Mouse (Mus musculus) brown adipose tissue, adult 24 weeks (tissue): Measurements from ENCODE around the gene Olfr90. TPM values are rescaled to one million over a fixed set of nuclear protein-coding genes. Genes with fewer than 3 reads are reported as not detected.
"Not testable (repeated sequence)": the region's sequence is repeated elsewhere in the genome, so short reads cannot be mapped to it uniquely, and the experiment has no call there.

Source experiments
- H3K27ac ChIP-seq: fragments of 200-500 bp; replicated peaks from 2 replicates; pipeline ENCODE4 v1.5.1; 2012; ENCODE audit warnings: low read depth, mild to moderate bottlenecking, low read length
- H3K4me1 ChIP-seq: fragments of 200-500 bp; 2 replicates; pipeline ENCODE4 v1.6.1; 2012; ENCODE audit warnings: low read length, mixed read lengths; ENCODE audit not compliant: control insufficient read depth, insufficient read depth, insufficient read length
- H3K4me3 ChIP-seq: fragments of 200-500 bp; 2 replicates; pipeline ENCODE4 v1.5.1; 2012; ENCODE audit warnings: low read depth, mild to moderate bottlenecking, low read length, moderate library complexity; ENCODE audit not compliant: insufficient read depth
- polyA plus RNA-seq: library from polyadenylated mRNA; stranded (reverse); fragments of >200 nt; gene quantifications from 2 replicates; pipeline ENCODE4 v1.2.4, GENCODE M21; 2012; ENCODE audit not compliant: missing spikeins, insufficient read depth, insufficient read length

Gene Olfr90
- polyA plus RNA-seq, result not detected in 2 replicates

GRCm38 (mm10) chr17:37088399-37088798 is at the start of gene Olfr90:
TSS of gene Olfr90 (minus strand) at chr17:37088499.
- H3K27ac ChIP-seq, result no peak within 1 kb of the TSS
- no peaks in the 10 kb centered on the region for H3K4me1 ChIP-seq
- no peak within 1 kb of the TSS for H3K4me3 ChIP-seq

- not testable (repeated sequence) for H3K4me3 ChIP-seq, H3K4me1 ChIP-seq, H3K27ac ChIP-seq
These were observed 43.1 kb upstream of the Olfr90 start for GRCm38 (mm10) chr17:37131366-37131765.

GRCm38 (mm10) chr17:37119988-37120387 is 31.7 kb upstream of the Olfr90 start, which contains the start of gene Olfr92:
TSS of gene Olfr92 (minus strand) at chr17:37120088.
- Histone ChIP-seq H3K27ac (no peak within 1 kb of the TSS), H3K4me3 (no peak within 1 kb of the TSS), H3K4me1 (no peaks in the 10 kb centered on the region)

- H3K27ac ChIP-seq, result no peak within 1 kb of the TSS
These were observed 9.9 kb upstream of the Olfr90 start, which contains the start of gene Olfr91 for GRCm38 (mm10) chr17:37098178-37098577. TSS of gene Olfr91 (minus strand) at chr17:37098278.

GRCm38 (mm10) chr17:37093289-37093688 is 5.0 kb upstream of the Olfr90 start:
- no peak overlapping the region for H3K27ac ChIP-seq
- no peaks in the 10 kb centered on the region for H3K4me1 ChIP-seq
- no peak overlapping the region for H3K4me3 ChIP-seq

More at GRCm38 (mm10) chr17:37098178-37098577, 9.9 kb upstream of the Olfr90 start, which contains the start of gene Olfr91:
- Histone ChIP-seq H3K4me1 (no peaks in the 10 kb centered on the region), H3K4me3 (no peak within 1 kb of the TSS)

GRCm38 (mm10) chr17:37092198-37092597 is 3.9 kb upstream of the Olfr90 start:
- H3K4me1 ChIP-seq, result no peaks in the 10 kb centered on the region
- no peak overlapping the region for H3K4me3 ChIP-seq
- no peak overlapping the region for H3K27ac ChIP-seq

DNA sequence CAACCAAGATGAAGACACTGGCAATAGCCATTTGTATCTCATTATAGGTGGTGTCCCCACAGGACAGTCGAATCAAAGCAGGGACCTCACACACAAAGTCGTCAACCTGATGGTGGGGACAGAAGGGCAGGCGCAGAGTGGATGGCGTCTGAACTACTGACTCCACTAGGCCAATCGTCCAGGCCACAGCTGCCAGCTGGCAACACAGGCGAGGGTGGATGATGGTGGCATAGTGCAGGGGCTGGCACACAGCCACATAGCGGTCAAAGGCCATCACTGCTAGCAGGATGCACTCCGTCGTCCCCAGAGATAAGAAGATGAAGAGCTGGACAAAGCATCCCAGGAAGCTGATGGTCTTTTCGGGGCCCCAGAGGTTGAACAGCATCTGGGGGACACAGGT is 2.8 kb downstream of the Olfr90 start:
- H3K4me3 ChIP-seq, result no peak overlapping the region
- H3K27ac ChIP-seq, result no peak overlapping the region
- no peaks in the 10 kb centered on the region for H3K4me1 ChIP-seq

- Histone ChIP-seq H3K27ac (no peak overlapping the region), H3K4me3 (no peak overlapping the region), H3K4me1 (no peaks in the 10 kb centered on the region)
These were observed 3.7 kb downstream of the Olfr90 start for GRCm38 (mm10) chr17:37084632-37085031.

- no peaks in the 10 kb centered on the region for H3K4me1 ChIP-seq
- no peak overlapping the region for H3K4me3 ChIP-seq
- no peak overlapping the region for H3K27ac ChIP-seq
These were observed 5.0 kb downstream of the Olfr90 start for GRCm38 (mm10) chr17:37083327-37083726.

DNA sequence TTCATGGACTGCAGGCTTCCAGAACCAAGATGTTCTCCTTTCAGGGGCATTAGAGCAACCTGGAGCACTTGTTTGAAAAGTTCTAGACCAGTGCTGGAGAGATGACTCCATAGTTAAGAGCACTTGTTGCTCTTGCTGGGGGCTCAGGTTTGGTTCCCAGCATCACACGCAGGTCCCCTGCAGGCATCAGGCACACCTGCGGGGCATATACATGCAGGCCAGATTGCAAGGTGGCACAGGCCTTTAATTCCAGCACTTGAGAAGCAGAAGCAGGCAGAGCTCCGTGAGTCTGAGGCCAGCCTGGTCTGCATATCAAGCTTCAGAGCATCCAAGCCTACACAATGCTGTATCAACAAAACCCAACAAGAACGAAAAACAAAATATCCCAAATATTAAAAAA is 6.6 kb downstream of the Olfr90 start:
- Histone ChIP-seq H3K4me3 (no peak overlapping the region), H3K27ac (no peak overlapping the region), H3K4me1 (no peaks in the 10 kb centered on the region)

- no peaks in the 10 kb centered on the region for H3K4me1 ChIP-seq
- no peak overlapping the region for H3K4me3 ChIP-seq
- no peak overlapping the region for H3K27ac ChIP-seq
These were observed 8.2 kb downstream of the Olfr90 start for GRCm38 (mm10) chr17:37080119-37080518.

DNA sequence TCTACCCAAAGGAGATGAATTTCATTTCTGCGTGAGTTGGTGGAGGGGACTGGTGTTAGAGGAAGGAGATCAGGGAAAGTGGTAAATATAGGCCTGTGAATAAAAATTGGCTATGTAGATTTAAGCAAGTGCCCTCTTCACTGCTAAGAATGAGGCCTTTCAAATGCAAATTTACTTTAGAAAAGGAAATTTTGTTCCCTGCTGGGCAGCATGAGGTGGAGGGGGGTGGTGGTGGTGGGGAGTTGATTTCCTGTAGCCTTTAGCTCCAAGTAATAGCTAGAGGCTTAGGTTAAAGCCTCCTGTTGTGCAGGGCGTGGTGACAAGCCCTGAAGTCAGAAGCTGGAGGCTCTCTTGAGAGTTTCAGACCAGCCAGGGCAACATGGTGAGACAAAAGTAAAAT is 9.3 kb downstream of the Olfr90 start:
- H3K4me1 ChIP-seq, result no peaks in the 10 kb centered on the region

DNA sequence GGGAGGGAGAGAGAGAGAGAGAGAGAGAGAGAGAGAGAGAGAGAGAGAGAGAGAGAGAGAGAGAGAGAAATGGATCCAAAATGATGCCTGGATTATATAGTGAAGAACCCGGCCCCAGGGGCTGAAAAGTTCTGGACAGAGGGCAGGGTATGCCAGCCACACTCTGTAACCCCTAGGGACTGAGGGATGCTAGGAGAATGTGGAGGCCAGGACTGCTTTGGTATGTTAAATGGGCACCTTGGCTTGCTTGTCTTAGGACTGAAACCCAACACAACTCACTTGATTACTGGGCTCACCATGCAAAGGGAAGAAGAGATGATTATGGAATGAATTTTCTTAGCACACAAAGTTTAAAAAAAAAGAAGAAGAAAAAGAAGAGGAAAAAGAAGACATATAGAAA is 10.1 kb downstream of the Olfr90 start:
- Histone ChIP-seq H3K4me3 (no peak overlapping the region), H3K27ac (no peak overlapping the region)

More for the DNA sequence above, 9.3 kb downstream of the Olfr90 start:
- Histone ChIP-seq H3K4me3 (no peak overlapping the region), H3K27ac (no peak overlapping the region)

GRCm38 (mm10) chr17:37075766-37076165 is 12.5 kb downstream of the Olfr90 start:
- Histone ChIP-seq H3K27ac (no peak overlapping the region), H3K4me1 (no peaks in the 10 kb centered on the region)

More for the DNA sequence above, 10.1 kb downstream of the Olfr90 start:
- no peaks in the 10 kb centered on the region for H3K4me1 ChIP-seq

DNA sequence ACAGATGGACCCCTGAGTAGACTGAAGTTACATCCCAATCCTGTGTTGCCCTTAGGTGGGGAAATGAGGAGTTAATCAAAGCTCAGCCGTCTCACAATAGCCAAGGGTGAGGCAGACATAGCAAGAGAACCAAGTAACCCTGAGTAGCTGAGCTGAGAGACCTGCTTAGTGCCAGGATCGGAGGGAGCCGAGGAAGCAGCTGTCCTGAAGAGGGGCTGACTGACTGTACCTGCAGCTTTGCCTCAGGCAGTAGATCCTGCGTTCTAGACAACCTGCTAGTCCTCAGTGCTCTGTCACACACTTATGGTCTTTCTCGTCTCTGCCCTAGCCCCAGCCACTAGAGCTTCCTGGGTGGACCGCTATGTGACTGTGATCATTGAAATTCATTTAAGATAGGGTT is 13.1 kb downstream of the Olfr90 start:
- H3K4me1 ChIP-seq, result no peaks in the 10 kb centered on the region
- H3K27ac ChIP-seq, result no peak overlapping the region
- H3K4me3 ChIP-seq, result no peak overlapping the region

More at GRCm38 (mm10) chr17:37075766-37076165, 12.5 kb downstream of the Olfr90 start:
- no peak overlapping the region for H3K4me3 ChIP-seq

- H3K4me1 ChIP-seq, result no peaks in the 10 kb centered on the region
- no peak overlapping the region for H3K27ac ChIP-seq
- H3K4me3 ChIP-seq, result no peak overlapping the region
These were observed 15.5 kb downstream of the Olfr90 start for GRCm38 (mm10) chr17:37072730-37073276.
